Comparison of ENCODE assay signal across 22 mouse cellular contexts in the genomic region with DNA sequence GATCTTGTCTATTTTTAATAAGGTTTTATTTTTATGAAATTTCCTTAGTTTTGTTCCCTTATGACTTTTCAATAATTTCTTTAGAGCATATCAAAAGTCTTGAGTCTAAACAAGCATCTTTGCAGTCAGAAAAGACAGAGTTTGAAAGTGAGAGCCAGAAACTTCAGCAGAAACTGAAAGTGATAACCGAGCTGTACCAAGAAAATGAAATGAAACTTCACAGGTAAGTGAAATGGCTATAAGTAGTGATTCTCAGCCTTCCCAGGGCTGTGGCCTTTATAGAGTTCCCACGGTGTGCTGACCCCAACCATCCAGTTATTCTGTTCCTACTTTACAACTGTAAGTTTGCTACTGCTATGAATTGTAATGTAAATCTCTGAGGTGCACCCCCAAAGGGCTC.
"Had no signal": no experiment of that assay in that cellular context is flagged by ENCODE, and none has a peak within 500 bp of the region (broad histone marks: within the 10 kb centered on the region; RNA-seq: fewer than 3 reads in every experiment).

No protein-coding gene starts in this region.

- H3K4me1 ChIP-seq: limb, embryonic 12.5 days; limb, embryonic 15.5 days; lung, embryonic 15.5 days; midbrain, embryonic 10.5 days; midbrain, embryonic 13.5 days; neural tube, embryonic 13.5 days; stomach, embryonic 15.5 days had no signal

- H3K4me3 ChIP-seq: kidney, embryonic 15.5 days; left cerebral cortex, adult 2 months; limb, embryonic 12.5 days; limb, embryonic 15.5 days; liver, embryonic 12.5 days; liver, embryonic 15.5 days; lung, embryonic 15.5 days; megakaryocyte, embryonic 14.5 days; midbrain, embryonic 10.5 days; midbrain, embryonic 13.5 days; myocyte; neural tube, embryonic 13.5 days; stomach, embryonic 15.5 days had no signal

- H3K9me3 ChIP-seq: kidney, embryonic 15.5 days; limb, embryonic 12.5 days; limb, embryonic 15.5 days; liver, embryonic 12.5 days; liver, embryonic 15.5 days; lung, embryonic 15.5 days; megakaryocyte, embryonic 14.5 days; midbrain, embryonic 10.5 days; midbrain, embryonic 13.5 days; neural tube, embryonic 13.5 days; stomach, embryonic 15.5 days had no signal

- ATAC-seq: liver, embryonic 12.5 days; midbrain, embryonic 13.5 days; midbrain, embryonic 16.5 days had no signal

- H3K9ac ChIP-seq: kidney, embryonic 15.5 days; limb, embryonic 12.5 days; limb, embryonic 15.5 days; liver, embryonic 12.5 days; liver, embryonic 15.5 days; lung, embryonic 15.5 days; midbrain, embryonic 13.5 days; neural tube, embryonic 13.5 days; stomach, embryonic 15.5 days had no signal

- DNase-seq: kidney, postnatal 10 days; layer of hippocampus, postnatal 36 days; left cerebral cortex, postnatal 4 days; lung, adult 18-20 months; lung, postnatal 10 days; lung, postnatal 36 days; right cerebral cortex, adult 18-20 months; thymus, postnatal 36 days had no signal

- H3K4me2 ChIP-seq: kidney, embryonic 15.5 days; limb, embryonic 12.5 days; limb, embryonic 15.5 days; liver, embryonic 12.5 days; liver, embryonic 15.5 days; lung, embryonic 15.5 days; midbrain, embryonic 13.5 days; neural tube, embryonic 13.5 days; stomach, embryonic 15.5 days had no signal

- H3K27ac ChIP-seq: kidney, embryonic 15.5 days; left cerebral cortex, adult 2 months; limb, embryonic 12.5 days; limb, embryonic 15.5 days; liver, embryonic 12.5 days; liver, embryonic 15.5 days; lung, embryonic 15.5 days; midbrain, embryonic 10.5 days; midbrain, embryonic 13.5 days; neural tube, embryonic 13.5 days; stomach, embryonic 15.5 days had no signal

- H3K27me3 ChIP-seq: kidney, embryonic 15.5 days; limb, embryonic 12.5 days; limb, embryonic 15.5 days; liver, embryonic 12.5 days; liver, embryonic 15.5 days; lung, embryonic 15.5 days; megakaryocyte, embryonic 14.5 days; midbrain, embryonic 13.5 days; neural tube, embryonic 13.5 days; stomach, embryonic 15.5 days had no signal
